Mouse (Mus musculus) cortical plate, adult 2 months (tissue): ENCODE data around the gene Gpr155. TPM values are rescaled to one million over a fixed set of nuclear protein-coding genes. Genes with fewer than 3 reads are reported as not detected.
A peak's percentile ranks its signal among the peaks of the same experiment; 100 is the strongest.

Experiments
- H3K27ac ChIP-seq: fragments of 200-500 bp; 2 replicates; pipeline ENCODE4 v1.5.1; 2012; ENCODE audit warnings: low read length, control low read depth, inconsistent platforms; ENCODE audit not compliant: insufficient read depth
- H3K4me1 ChIP-seq: fragments of 200-500 bp; 2 replicates; pipeline ENCODE4 v1.6.1; 2011; ENCODE audit warnings: low read length; ENCODE audit not compliant: control insufficient read depth, insufficient read depth
- H3K4me3 ChIP-seq: fragments of 200-500 bp; 2 replicates; pipeline ENCODE4 v1.5.1; 2011; ENCODE audit warnings: mild to moderate bottlenecking, low read length, control low read depth; ENCODE audit not compliant: insufficient read depth
- CTCF ChIP-seq: fragments of 200-500 bp; IDR thresholded peaks from 2 replicates; pipeline ENCODE4 v1.5.1; 2011; ENCODE audit warnings: mild to moderate bottlenecking, control low read depth, low read length; ENCODE audit not compliant: insufficient read depth; ENCODE audit errors: extremely low read depth
- POLR2A ChIP-seq: fragments of 200-500 bp; IDR thresholded peaks from 2 replicates; pipeline ENCODE4 v1.6.1; 2011; ENCODE audit warnings: mild to moderate bottlenecking, low read length, control low read depth; ENCODE audit not compliant: insufficient read depth; ENCODE audit errors: extremely low read depth
- polyA plus RNA-seq: library from polyadenylated mRNA; depleted of rRNA; stranded (reverse); fragments of >200 nt; gene quantifications from 2 replicates; pipeline ENCODE4 v1.2.3, GENCODE M21; 2012

Gpr155 gene
- polyA plus RNA-seq, 1 experiment = 26.6 TPM

DNA sequence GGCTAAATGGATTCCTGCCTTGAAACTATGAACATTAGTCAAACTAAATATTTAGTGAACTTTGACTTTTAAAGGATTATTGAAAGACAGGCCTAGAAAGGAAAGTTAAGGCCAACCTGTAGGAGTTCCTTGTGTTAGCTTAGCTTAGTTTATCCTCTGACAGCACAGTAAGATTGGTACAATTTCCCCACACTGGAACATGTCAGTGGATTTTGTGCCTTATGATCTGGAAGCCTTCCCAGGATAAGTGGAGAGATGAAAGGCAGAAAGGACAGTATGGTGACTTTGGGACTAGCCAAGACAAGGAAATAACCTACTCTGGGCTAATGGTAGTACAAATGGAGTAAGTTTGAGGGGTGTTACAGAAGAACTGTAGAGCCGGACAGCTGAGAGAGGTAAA lies 1.4 kb upstream of the Gpr155 start:
- Histone ChIP-seq H3K4me1 (peaks cover 2% of the 10 kb centered on the region; the same call in 1 of the 2 replicates), H3K4me3 (no peak overlapping the region), H3K27ac (no peak overlapping the region)
- TF ChIP-seq CTCF = no peak
- no peak for TF ChIP-seq POLR2A

DNA sequence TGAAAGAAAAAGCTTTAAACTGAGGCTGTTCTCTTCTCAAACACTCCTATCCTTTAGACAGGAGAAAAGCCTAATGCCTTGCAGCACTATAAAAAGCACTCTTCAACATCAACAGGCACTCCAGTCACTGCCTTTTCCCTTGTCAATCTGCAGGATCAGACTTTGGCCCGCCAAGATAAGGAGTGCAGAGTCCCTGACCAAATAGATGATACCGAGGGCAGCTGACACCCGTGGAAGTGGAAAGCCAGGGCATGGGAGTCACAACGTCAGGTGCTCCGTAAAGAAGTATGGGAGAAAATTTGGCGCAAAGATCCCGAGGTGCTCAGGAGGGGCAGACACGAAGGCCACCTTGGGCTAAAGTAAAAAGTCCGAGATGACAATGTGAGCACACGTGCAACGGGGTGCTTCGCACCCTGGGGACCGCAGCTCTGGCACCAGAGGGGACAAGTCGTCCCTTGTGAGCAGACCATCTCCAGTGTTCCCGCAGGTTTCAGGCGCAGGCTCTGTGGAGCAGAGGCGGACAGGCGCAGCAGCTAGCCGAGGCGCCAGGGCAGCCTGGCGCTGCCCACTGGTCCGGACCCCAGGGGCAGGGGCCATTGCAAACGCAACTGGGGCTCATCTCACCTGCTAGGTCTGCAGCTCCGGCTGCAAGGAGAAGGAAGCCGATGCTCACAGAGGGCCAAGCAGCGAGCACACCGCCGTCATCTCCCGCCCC lies 574 bp downstream of the Gpr155 start:
- Histone ChIP-seq H3K27ac (no peak overlapping the region; the same call in 1 of the 2 replicates), H3K4me1 (peaks cover 2% of the 10 kb centered on the region; the same call in 1 of the 2 replicates), H3K4me3 (peak overlapping the region; percentile 83)
- TF ChIP-seq CTCF = no peak

DNA sequence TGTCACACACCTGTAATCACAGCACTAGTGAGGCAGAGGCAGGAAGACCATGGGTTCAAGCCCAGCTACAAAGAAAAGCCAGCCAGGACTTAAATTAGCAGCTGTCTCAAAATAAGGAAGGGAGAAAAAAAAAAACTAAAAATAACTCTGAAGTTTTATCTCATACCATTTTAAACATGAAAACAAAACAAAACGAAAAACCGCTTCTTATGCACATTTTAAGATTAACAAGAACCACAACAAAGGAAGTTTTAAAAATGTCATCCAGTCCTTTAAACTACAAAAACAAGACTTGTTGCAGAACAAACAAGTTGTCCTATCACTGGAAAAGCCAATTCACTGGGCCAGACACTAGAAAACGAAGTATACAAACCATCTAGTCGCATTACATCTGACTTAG lies 1.2 kb downstream of the Gpr155 start:
- Histone ChIP-seq H3K4me1 (peaks cover 2% of the 10 kb centered on the region; the same call in 1 of the 2 replicates), H3K27ac (no peak overlapping the region), H3K4me3 (peak overlapping the region; percentile 83)
- TF ChIP-seq CTCF (no peak), POLR2A (no peak)

DNA sequence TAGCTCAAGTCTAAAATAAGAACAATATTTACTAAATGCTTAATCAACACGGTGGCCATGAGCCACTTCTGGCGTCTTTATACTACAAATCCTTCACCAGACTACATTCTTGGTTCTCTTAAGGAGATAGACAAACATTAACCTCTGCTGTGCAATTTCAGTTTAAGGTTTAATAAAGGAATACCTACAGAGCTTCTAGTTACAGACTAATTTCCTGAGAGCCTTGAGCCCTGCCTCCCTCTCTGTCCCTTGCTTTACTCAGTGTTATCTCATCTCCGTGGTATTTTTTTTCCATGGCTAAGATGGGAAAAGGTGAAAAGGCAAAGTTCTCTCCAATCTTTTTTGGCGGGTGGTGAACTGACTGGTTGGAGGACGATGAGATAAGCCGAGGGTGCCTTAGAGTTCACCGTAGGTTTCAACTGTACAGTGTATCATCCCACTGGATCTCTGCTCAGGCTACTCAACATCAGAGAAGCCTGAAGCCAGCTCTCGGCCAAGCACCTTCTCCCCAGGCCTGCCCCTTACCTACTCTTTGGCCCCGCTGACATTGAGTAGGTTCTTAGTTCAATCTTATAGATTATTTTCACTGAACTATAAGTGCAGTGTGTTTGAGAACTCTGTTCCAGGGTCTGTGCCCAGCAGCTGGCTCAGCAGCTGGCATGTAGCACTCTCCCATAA lies 5.9 kb downstream of the Gpr155 start:
- TF ChIP-seq CTCF (no peak), POLR2A (no peak)
- peaks cover 2% of the 10 kb centered on the region; the same call in 1 of the 2 replicates for H3K4me1 ChIP-seq
- H3K27ac ChIP-seq = no peak overlapping the region
- no peak overlapping the region for H3K4me3 ChIP-seq

DNA sequence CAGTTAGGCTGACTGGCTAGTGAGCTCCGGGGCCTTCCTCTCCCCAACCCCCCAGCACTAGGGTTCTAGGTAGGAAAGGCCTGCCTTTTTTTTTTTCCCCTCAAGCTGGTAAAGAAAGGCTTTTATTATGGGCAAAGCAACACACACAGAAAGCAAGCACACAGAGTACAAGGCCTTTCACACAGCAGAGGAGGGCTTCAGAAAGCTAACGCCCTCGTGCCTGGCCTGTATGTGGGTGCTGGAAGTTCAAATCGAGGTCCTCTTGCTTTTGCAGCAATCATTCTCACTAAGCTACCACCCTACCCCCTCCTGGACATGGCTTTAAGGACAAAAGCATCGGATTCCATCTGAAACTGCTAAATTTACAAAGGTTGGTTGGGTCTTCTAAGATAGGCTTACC lies 6.7 kb downstream of the Gpr155 start:
- no peak for TF ChIP-seq CTCF
- TF ChIP-seq POLR2A = no peak
- H3K4me1 ChIP-seq = peaks cover 2% of the 10 kb centered on the region; the same call in 1 of the 2 replicates
- no peak overlapping the region for H3K4me3 ChIP-seq
- no peak overlapping the region for H3K27ac ChIP-seq

DNA sequence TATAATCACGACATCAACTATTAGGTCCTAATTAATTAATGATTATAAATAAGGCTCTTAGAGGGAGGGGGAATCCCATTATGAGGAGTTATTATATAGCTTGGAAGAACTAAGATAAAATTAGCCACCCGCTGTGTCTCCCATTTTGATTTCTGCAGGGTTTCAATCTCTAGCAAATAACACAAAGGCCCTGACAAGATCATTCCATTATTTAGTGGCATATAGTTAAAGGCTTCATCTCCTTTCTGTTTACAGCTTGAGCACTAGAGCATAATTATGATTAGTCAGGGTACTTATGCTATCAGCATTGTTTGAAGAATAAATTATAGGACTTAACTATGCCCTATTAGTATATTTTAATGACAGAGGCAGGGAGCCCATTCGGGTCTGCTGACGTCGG lies 8.0 kb downstream of the Gpr155 start:
- Histone ChIP-seq H3K4me1 (no peaks in the 10 kb centered on the region; the same call in 1 of the 2 replicates), H3K4me3 (no peak overlapping the region), H3K27ac (no peak overlapping the region)
- TF ChIP-seq POLR2A (no peak), CTCF (no peak)

DNA sequence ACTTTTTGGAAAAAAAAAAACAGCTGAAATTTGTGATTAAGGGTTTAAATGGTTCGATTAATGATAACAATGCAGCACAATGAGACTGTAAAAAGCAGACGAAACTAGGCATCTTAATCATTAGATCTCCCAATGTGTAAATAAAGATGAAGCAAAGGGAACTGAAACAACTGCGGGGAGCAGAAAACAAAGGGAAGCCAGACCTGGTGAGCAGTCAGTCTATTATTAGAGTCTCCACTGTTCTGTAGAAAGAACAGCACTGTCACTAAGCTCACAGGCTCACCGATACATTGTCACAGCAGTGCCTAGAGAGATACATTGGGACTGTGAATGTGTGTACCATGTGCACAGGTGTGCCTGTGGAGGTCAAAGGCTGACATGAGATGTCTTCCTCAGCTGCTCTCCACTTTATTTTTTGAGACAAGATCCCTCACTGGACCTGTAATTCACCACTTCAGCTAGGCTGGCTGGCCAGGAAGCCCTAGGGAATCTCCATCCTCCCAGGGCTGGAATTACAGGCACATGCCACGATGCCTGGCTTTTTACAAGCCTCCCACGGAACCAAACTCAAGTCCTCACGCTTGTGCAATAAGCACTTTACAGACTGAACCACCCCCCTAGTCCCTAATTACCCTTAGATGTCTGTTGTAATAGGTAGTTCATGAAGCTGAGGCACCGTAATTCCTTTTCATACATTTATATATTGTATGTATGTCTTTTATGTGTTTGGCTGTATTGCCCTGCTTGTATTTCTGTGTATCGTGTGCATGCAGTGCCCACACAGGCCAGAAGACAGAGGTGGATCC lies 14.6 kb downstream of the Gpr155 start:
- TF ChIP-seq POLR2A (no peak), CTCF (no peak)
- peak overlapping the region; percentile 88; the same call in 1 of the 2 replicates for H3K27ac ChIP-seq
- H3K4me1 ChIP-seq = peaks cover 3% of the 10 kb centered on the region; the same call in 1 of the 2 replicates
- H3K4me3 ChIP-seq = no peak overlapping the region

DNA sequence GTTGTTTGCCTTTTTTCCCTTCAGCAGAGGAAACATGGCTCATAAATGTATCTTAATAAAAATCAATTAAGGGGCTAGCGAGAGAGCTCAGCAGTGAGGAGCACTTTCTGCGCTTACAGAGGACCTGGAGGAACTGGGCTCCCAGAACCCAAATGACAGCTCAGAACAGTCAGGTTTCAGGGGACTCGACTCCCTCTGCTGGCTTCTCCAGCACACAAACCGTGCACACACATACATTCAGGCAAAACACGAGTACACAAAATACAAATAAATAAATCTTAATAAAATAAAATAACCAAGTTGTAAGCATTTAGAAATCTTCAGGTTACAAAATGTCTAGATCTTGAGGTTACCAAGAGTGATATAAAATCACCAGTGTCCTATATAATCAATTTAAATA lies 22.9 kb downstream of the Gpr155 start:
- no peak for TF ChIP-seq POLR2A
- no peak for TF ChIP-seq CTCF
- H3K27ac ChIP-seq = no peak overlapping the region
- H3K4me1 ChIP-seq = no peaks in the 10 kb centered on the region
- H3K4me3 ChIP-seq = no peak overlapping the region

DNA sequence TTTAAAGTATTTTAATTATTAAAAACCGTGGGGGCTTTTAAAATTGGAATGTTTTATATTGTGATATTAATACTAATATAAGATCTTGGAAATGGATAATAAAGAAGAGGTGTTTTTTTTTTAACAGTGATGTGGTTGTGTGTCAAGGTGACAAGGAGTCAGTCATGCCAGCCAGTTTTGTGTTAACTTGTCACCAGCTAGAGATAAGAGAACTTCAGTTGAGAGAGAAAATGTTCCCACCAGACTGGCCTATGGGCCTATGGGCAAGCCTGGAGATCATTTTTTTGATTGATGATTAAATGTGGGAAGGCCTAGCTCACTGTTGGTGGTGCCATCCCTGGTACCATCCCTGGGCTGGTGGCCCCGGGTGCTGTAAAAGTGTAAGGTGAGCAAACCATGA lies 25.8 kb downstream of the Gpr155 start:
- no peak overlapping the region for H3K27ac ChIP-seq
- TF ChIP-seq POLR2A = no peak
- no peak for TF ChIP-seq CTCF
- H3K4me1 ChIP-seq = no peaks in the 10 kb centered on the region
- no peak overlapping the region for H3K4me3 ChIP-seq
